Mouse (Mus musculus) heart, adult 2 months (tissue): ENCODE results near the gene 1700102P08Rik. TPM values are rescaled to one million over a fixed set of nuclear protein-coding genes. Genes with fewer than 3 reads are reported as not detected.

ENCODE experiments used
- DNase-seq, 2 experiments: peaks; one replicate each; pipeline ENCODE4 v3.0.0; 2021
- H3K27ac ChIP-seq: fragments of 200-600 bp; 2 replicates; pipeline ENCODE4 v1.8.1; 2022
- H3K27me3 ChIP-seq: fragments of 200-500 bp; 2 replicates; pipeline ENCODE4 v1.6.1; 2012; ENCODE audit warnings: mild to moderate bottlenecking, low read length, inconsistent platforms, mixed read lengths; ENCODE audit not compliant: control insufficient read depth, insufficient read depth
- H3K36me3 ChIP-seq: fragments of 200-500 bp; 2 replicates; pipeline ENCODE4 v1.6.1; 2012; ENCODE audit warnings: low read length, inconsistent platforms; ENCODE audit not compliant: control insufficient read depth, insufficient read depth
- H3K4me1 ChIP-seq: fragments of 200-500 bp; 2 replicates; pipeline ENCODE4 v1.6.1; 2011; ENCODE audit warnings: low read length; ENCODE audit not compliant: control insufficient read depth, insufficient read depth
- H3K4me3 ChIP-seq: fragments of 200-600 bp; 2 replicates; pipeline ENCODE4 v1.8.1; 2022
- H3K79me2 ChIP-seq: fragments of 200-500 bp; replicated peaks from 2 replicates; pipeline ENCODE4 v1.6.1; 2012; ENCODE audit warnings: mild to moderate bottlenecking, inconsistent platforms, low read length, moderate library complexity, mixed read lengths; ENCODE audit not compliant: control insufficient read depth, insufficient read depth
- H3K9ac ChIP-seq: fragments of 200-500 bp; 2 replicates; pipeline ENCODE4 v1.6.1; 2012; ENCODE audit warnings: low read depth, mild to moderate bottlenecking, control low read depth, inconsistent platforms, low read length, mixed read lengths
- CTCF ChIP-seq: fragments of 200-600 bp; IDR thresholded peaks from 2 replicates; pipeline ENCODE4 v1.8.1; 2022; ENCODE audit warnings: antibody characterized with exemption, mild to moderate bottlenecking, moderate library complexity
- EP300 ChIP-seq: fragments of 200-500 bp; IDR thresholded peaks from 2 replicates; pipeline ENCODE4 v1.6.1; 2011; ENCODE audit warnings: low read depth, low read length, control low read depth; ENCODE audit not compliant: insufficient read depth
- POLR2A ChIP-seq: fragments of 200-500 bp; IDR thresholded peaks from 2 replicates; pipeline ENCODE4 v1.6.1; 2011; ENCODE audit warnings: mild to moderate bottlenecking, low read depth, low read length, control low read depth; ENCODE audit not compliant: insufficient read depth
- WGBS: fragments of 180-500 bp; shearing (Covaris S2); methylation state at CpG from one replicate; pipeline ENCODE4 v1.1.7; 2018; 5-methylcytosine and 5-hydroxymethylcytosine counted together
- intact Hi-C: fragments of 180-260 bp; cut with DNase I; formaldehyde crosslinking; loops from one replicate; pipeline ENCODE4 v1.15.1; 2025
- polyA plus RNA-seq: library from polyadenylated mRNA; depleted of rRNA; stranded (reverse); fragments of >200 nt; gene quantifications from 2 replicates; pipeline ENCODE4 v1.2.3, GENCODE M21; 2012
- total RNA-seq, 2 experiments: library from RNA; stranded (reverse); gene quantifications; 2 replicates each; pipeline ENCODE4 v1.2.3; 2021

1700102P08Rik gene
- total and polyA plus RNA-seq, 3 experiments, result 0.25 to 0.68 (median 0.57) TPM

- TF ChIP-seq POLR2A (no peak), EP300 (no peak), CTCF (no peak)
- WGBS, result 17% methylated on average over 7 of the region's 7 CpGs
- Histone ChIP-seq H3K27me3 (no peaks in the 10 kb centered on the region), H3K79me2 (no peaks in the 10 kb centered on the region), H3K27ac (peak overlapping the region; percentile 20), H3K4me3 (no peak overlapping the region), H3K9ac (no peak overlapping the region), H3K36me3 (no peaks in the 10 kb centered on the region; the same call in 1 of the 2 replicates), H3K4me1 (peaks cover 8% of the 10 kb centered on the region)
- DNase-seq, result peak; percentile 26 to 37
- intact Hi-C loops, result no loop called here
Measured at GRCm38 (mm10) chr9:108401186-108401960, 8.8 kb downstream of the 1700102P08Rik start.

GRCm38 (mm10) chr9:108403081-108403480 is 10.5 kb downstream of the 1700102P08Rik start:
- Histone ChIP-seq H3K27ac (no peak overlapping the region), H3K27me3 (no peaks in the 10 kb centered on the region), H3K4me3 (no peak overlapping the region), H3K36me3 (no peaks in the 10 kb centered on the region; the same call in 1 of the 2 replicates), H3K4me1 (peaks cover 8% of the 10 kb centered on the region), H3K9ac (no peak overlapping the region), H3K79me2 (no peaks in the 10 kb centered on the region)
- intact Hi-C loops, result no loop called here
- TF ChIP-seq POLR2A (no peak), CTCF (no peak), EP300 (no peak)
- WGBS, result 67% methylated on average over 4 of the region's 4 CpGs
- DNase-seq, result no peak

GRCm38 (mm10) chr9:108404451-108404850 is 11.8 kb downstream of the 1700102P08Rik start:
- H3K9ac ChIP-seq, result no peak overlapping the region
- intact Hi-C loops, result no loop called here
- TF ChIP-seq POLR2A, result no peak
- TF ChIP-seq CTCF, result no peak
- TF ChIP-seq EP300, result no peak
- 80% methylated on average over 8 of the region's 8 CpGs for WGBS
- no peak for DNase-seq
- no peaks in the 10 kb centered on the region for H3K27me3 ChIP-seq
- no peak overlapping the region for H3K4me3 ChIP-seq
- H3K36me3 ChIP-seq, result no peaks in the 10 kb centered on the region; the same call in 1 of the 2 replicates
- H3K79me2 ChIP-seq, result no peaks in the 10 kb centered on the region
- no peak overlapping the region for H3K27ac ChIP-seq
- H3K4me1 ChIP-seq, result peaks cover 8% of the 10 kb centered on the region

DNA sequence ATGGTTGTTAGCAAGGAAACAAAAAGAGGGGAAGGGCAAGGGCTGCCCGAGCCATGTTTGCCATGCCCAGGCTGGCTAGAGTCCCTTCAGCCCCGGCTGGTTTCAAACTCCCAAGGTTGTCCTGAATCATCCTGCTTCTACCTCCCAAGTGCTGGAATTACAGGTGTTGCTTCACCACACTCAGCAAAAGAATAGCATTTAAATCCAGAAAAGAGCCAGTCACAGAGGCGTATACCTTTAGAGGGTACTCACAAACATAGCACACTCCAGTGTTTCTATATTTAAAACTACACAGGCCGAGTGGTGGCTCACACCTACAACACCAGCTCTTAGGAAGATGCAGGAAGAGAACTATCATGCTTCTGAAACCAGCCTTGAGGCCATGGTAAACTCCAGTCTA is 16.9 kb downstream of the 1700102P08Rik start:
- H3K4me3 ChIP-seq, result no peak overlapping the region
- H3K27ac ChIP-seq, result no peak overlapping the region
- H3K9ac ChIP-seq, result no peak overlapping the region
- no peaks in the 10 kb centered on the region for H3K79me2 ChIP-seq
- no peaks in the 10 kb centered on the region for H3K4me1 ChIP-seq
- no peaks in the 10 kb centered on the region for H3K36me3 ChIP-seq
- intact Hi-C loops, result no loop called here
- WGBS, result 79% methylated on average over 4 of the region's 4 CpGs
- no peak for DNase-seq
- no peaks in the 10 kb centered on the region for H3K27me3 ChIP-seq
- no peak for TF ChIP-seq CTCF
- TF ChIP-seq EP300, result no peak
- no peak for TF ChIP-seq POLR2A

DNA sequence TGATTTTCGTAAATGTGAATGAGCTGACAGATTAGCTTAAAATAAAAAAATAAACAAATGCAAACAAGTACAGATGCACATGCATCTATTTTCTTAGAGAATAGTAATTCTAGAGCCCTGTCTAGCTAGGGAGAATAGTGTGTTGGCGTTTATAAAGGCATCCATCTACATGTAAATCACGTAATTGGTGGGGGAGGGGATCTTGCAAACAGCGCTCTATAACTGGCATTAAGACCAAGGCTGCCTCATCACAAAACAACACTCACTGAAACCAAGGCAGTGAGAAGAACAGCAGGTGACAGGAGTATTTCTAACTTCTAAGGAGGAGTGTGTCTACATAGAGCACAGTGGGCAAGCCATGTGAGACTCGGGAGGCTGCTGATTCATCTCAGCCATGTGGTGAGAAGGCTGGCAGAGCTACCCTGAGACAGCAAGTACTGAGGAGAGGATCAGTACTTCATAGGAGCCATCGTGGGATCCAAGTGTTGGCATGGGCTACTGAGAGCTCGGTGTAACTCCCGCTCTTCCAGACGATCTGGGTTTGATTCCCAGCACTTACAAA is 18.9 kb downstream of the 1700102P08Rik start:
- Histone ChIP-seq H3K36me3 (no peaks in the 10 kb centered on the region), H3K9ac (no peak overlapping the region), H3K27ac (no peak overlapping the region), H3K4me3 (no peak overlapping the region), H3K79me2 (no peaks in the 10 kb centered on the region), H3K4me1 (no peaks in the 10 kb centered on the region), H3K27me3 (no peaks in the 10 kb centered on the region)
- intact Hi-C loops, result no loop called here
- WGBS, result 84% methylated on average over 9 of the region's 9 CpGs
- no peak for TF ChIP-seq EP300
- no peak for TF ChIP-seq CTCF
- DNase-seq, result no peak

DNA sequence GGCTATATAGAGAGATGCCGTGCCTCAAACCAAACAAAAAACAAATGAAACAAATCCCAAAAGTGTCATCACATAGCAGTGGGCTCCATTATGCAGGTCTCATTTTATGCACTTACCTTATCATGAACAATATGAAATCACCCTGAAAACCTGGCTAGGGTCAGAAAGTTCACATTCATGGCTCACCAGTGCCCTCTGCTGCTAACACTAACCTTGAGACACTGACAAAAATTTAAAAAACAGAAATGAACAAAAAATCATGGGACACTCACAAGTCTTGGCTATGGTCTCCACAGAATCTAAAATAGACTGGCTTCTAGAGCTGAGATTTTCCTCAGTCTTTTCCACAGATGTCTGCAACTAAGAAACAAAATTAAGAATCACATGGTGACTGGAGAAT is 19.6 kb downstream of the 1700102P08Rik start:
- Histone ChIP-seq H3K4me3 (no peak overlapping the region), H3K27me3 (no peaks in the 10 kb centered on the region), H3K79me2 (no peaks in the 10 kb centered on the region), H3K36me3 (no peaks in the 10 kb centered on the region), H3K27ac (no peak overlapping the region), H3K9ac (no peak overlapping the region), H3K4me1 (no peaks in the 10 kb centered on the region)
- no peak for DNase-seq
- peak; percentile 64 for TF ChIP-seq CTCF
- TF ChIP-seq EP300, result no peak
- no peak for TF ChIP-seq POLR2A
- WGBS, result 63% methylated on average over 1 of the region's 1 CpGs
- intact Hi-C loops, result no loop called here
